Mouse (Mus musculus): ENCODE measurements around the gene Stxbp6.

- no peak for TF ChIP-seq GATA1 (IDR thresholded peaks at IDR 0.05; ENCODE audit: borderline replicate concordance, low read length)
- TF ChIP-seq FLI1 (IDR thresholded peaks at IDR 0.05; ENCODE audit: low read length): no peak
Measured at GRCm38 (mm10) chr12:45049894-45050293, 24.6 kb downstream of the Stxbp6 start.
